Mouse (Mus musculus) spleen, embryonic (tissue): ENCODE results near the gene Renbp.

ENCODE experiments used
- CTCF ChIA-PET: fragments of 350-600 bp; sonication (Branson Sonifier 250); formaldehyde crosslinking; loops from one replicate; lab custom pipeline; 2022; lab: Charles Lee

The Renbp gene

DNA sequence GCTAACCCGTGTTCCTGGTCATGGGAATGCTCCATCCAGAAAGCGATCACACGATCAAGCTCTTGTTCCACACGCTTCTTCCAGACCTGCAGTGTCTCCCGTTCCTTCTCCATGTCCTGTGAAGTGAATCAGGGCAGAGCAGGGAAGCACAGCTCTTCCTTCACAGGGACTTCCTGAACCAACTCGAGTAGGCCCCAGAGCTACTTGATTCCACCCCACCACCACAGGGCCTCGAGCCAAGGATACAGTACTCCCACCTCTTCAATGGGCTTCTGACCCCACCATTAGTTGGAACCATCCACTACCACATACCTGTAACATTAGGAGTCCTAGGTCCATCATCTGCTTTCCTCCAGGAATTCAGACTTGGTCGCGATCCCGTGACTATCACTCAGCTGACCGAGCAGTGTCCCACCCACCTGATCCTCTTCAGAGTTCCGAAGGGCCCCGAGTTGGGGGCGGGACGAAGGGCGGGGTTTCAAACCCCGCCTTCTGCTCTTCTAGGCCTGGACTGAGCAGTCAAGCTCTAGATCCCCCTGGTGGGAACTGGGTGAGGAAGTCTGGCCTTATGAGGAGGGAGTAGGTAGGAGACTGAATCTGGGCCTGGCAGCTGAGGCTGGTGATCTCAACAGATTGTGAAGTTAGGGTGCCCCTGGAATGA, at the start of gene Renbp:
Gene Renbp, minus strand, starts transcription at position 449 of the 661 bp plus-strand sequence.
- CTCF ChIA-PET = interaction anchor here (0.5 to 0.7 kb wide), 3 partner anchors 10 to 145 kb away, joined by 3 to 4 read pairs (median 3); no protein-coding TSS in a partner anchor

DNA sequence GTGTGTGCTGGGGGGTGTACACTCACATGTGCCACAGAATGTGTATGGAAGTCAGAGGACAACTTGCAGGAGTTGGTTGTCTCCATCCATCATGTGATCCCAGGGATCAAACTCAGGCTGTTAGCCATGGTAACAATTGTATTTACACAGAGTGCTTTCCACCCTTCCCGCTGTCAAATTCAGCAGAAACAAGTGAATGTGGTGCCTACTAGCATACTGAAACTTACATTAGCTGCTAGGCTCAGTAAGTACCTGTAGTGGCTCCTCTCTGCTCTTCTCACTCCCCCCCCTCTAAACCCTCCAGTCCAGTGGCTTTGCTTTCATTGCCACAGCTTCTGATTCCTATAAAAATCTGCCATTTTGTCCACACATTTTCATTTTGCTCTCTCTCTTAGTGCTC, 47.1 kb upstream of the Renbp start:
- CTCF ChIA-PET = no interaction called here

DNA sequence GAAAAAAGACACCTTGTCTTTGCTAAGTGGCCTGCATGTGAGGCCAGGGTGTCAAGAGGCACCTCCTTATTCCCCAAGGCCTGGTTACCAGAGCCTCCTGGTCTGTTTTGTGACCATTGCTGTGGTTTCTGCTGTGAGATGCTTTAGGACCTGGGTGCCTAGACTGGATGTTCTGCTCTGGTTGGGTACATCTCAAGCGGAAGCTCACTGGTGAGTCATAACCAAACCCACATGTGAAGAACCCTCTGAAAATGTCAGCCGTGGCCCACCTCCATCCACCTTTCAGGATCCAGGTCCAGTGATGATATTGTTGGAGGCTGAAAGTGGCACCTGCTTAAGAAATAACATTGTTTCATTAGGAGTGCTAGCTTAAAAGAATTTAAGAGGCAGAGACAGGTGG, 45.6 kb upstream of the Renbp start:
- CTCF ChIA-PET = no interaction called here

DNA sequence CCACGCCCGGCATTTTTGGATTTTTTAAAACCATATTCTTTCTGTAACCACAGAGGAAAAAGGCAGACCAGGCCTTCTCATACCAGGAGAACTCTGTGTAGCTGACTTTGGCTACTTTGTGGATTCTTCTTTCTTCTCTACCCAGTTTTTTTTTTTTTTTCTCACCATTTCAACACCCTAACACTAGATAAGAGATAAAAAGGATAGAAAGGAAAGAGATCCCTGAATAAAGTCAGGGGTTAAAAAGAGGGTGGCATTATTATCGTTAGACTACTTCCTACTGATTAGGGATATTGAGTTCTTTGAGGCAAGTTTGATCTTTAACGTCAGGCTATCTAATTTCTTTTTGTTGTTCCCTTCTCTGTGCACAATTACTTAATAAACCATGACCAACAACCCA, 42.1 kb upstream of the Renbp start:
- CTCF ChIA-PET = no interaction called here

DNA sequence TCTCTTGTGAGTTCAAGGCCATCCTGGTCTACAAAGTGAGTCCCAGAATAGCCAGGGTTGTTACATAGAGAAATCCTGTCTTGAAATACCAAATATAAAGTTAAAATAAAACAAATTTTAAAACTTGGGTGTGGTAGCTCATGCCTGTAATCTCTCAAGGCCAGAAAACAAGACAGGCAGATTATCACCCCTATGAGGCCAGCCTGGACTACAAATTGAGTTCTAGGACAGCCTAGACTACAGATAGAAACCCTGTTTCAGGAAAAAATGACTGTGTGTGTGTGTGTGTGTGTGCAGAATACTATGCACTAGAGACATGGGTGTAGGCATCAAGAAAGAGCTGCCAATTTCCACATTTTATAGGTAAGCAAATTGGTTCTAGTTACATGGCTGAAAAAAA, 40.1 kb upstream of the Renbp start:
- CTCF ChIA-PET = interaction anchor here (0.8 kb wide), 1 partner anchor 13 kb away, joined by 3 read pairs; no protein-coding TSS in a partner anchor

DNA sequence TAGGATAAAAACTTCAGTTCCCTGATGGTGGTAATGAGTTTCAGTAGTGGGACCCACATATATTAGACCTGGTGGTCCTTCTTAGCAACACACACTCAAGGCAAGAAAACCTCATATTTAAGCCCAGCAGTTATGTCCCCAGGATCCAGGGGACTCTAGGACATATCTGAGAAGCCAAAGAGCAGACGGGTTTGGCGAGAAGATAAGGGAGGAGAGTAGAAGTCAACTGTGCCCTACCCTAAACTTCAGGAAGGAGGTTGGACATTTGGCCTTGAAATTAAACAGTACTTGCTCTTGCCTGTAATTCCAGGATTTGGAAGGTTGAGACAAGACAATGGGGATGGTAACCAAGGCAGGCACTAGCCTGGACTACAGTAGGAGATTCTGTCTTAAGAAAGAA, 39.1 kb upstream of the Renbp start:
- CTCF ChIA-PET = no interaction called here

DNA sequence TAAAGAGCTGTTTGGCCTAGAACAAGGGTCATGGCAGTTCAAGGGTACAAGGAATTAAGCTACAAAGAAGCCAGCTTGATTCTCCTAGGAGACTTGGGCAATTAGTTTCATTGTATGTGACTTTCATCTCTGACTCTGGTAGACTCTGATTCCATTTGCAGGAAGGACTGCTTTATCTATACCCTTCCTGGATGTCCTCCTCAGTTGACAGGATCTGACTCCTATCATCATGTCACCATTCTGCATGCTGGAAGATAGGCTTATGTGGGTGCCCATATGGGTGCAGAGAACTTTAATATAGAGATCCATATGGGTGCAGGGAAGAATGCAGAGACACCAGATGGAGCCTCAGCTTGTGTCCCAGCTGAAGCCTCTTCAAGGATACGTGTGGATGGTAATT, 38.5 kb upstream of the Renbp start:
- CTCF ChIA-PET = no interaction called here

DNA sequence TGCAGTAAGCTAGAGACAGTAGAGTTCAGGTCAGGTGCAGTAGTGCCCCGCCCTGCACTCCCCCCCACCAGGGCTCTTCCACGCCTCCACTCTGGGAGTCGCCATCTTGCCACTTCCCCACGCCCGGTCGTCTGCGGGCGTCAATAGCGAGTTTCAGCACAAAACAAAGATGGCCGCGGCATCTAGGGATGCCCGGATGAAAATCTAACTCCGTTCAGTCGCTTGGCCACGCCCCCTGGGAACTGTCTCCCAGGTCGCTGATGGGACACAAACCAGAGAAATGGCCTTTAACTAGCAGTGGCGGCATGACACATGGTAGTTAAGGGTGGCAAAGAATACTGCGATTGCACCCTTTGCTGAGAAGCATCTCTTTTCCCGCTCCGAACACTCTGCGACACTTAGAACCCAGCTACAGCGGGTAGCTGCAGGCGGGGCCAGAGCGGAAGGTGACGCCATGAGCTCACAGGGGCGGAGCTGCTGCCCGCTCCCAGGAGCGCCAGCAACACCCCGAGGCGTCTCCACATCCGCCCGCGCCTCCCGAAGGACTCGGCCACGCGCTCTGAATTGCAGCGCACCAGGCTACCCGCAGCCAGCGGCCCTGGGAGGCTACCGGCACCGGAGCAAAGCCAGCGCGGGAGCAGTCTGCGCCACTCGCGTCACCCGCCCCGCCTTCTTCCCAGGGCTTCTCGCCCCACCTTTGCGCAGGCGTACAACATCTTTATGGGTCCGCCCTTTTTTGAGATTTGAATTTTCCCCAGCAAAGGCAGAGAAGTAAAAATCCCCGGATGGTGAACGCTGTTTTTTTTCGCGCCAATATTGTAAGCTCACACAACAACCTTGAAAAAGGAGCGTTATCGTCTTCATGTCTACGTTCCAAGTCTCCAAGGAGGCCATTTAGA, 36.8 kb upstream of the Renbp start:
- CTCF ChIA-PET = no interaction called here

DNA sequence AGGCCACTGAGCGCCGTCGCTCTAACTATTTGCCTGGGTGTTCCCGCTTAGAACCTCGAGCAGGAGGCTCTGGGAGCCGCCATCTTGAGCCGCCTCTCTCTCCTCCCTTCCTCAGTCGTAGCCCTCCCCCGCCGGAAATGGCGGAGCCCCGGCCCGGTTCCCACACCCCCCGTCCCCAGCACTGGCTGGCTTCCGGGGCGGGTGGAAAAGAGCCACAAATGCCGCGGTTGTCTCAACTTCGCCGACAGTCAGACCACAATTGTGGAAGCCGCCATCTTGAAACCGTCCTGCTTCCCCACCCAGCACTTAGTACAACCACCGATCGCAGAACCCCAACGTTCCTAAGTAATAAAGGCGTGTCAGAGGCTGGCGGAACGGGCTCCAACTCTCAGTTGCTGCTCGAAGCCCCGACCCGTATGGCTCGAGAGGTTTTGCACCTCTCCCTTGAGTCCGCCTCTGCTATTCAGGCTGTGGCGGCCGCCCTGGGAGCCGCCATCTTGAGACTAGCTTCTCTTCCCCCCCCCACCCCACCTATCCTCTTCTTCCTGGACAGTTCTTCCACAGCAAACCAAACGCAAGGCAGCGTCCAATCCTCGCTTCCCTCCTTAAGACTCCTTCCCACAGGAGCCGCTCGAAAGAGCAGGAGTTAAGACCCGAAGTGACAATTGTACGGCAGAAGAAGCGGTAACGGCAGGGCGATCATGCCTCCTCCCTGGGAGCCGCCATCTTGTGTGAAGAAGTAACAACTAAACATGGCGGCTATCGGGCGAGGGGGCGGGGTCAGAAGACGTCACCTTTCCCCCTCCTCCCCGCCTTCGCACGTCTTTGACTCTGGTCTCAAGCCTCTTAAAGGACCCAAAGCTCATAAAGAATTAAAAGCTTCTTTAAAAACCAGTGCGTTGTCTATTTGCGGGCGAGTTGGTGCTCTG, 35.9 kb upstream of the Renbp start, which contains the start of gene Hcfc1:
Gene Hcfc1, minus strand, starts transcription at position 110 of the 929 bp plus-strand sequence.
- CTCF ChIA-PET = no interaction called here

DNA sequence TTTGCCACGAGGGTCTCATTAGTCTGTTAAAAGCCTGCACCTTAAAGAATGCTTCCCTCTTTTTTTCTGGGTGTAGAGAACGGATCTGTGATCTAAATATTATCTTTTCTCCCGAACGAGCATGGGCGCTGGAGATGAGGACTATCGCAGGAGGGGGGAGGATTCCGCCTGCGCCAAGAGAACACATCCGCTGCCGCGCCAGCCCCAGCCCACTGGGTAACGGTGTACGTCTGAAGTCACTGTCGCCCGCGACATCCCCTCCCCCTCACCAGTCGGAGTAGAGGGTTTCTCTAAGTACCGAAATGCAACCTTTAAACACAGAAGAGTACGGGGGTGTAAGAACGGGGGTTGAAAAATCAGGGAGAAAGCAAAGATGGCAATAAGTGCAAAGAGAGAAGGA, 34.7 kb upstream of the Renbp start:
- CTCF ChIA-PET = no interaction called here

DNA sequence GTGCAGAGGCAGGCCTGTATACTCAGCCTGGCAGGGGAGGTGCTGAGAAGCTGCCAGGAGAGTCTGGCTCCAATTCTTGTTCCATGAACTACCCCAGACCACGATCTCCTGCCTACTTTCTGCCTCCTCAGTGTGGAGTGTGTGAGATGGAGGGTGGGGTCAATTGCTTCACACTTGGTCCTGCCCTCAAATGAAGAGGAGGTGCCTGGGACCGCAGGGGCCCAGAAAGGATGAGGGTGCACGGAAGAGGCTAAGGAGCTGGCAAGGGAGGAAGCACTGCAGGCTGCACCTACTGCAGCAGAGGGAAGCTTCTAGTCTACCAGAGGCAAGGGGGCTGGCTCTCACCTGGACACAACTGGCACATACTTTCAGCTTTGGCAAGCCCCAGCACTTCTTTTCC, 33.7 kb upstream of the Renbp start:
- CTCF ChIA-PET = interaction anchor here (0.7 kb wide), 1 partner anchor 256 kb away, joined by 3 read pairs; no protein-coding TSS in a partner anchor

DNA sequence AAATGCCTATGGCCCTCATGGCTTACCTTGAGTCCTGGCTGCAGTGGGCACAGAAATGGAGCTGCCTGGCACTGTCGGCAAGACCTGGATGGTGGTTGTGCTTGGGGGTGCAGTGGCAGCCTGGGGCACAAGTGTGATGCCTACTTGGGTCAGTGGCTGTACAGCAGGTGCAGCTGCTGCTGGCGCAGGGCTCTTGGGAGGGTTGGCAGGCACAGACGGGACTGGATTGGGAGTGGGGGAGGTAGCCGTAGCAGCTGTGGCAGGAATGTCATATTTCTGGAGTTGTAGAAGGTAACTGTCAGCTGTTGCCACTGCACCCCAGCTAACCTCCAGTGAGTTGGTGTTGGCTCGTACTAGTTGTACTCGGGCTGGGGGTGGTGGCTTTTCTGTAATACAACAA, 24.3 kb upstream of the Renbp start:
- CTCF ChIA-PET = no interaction called here

DNA sequence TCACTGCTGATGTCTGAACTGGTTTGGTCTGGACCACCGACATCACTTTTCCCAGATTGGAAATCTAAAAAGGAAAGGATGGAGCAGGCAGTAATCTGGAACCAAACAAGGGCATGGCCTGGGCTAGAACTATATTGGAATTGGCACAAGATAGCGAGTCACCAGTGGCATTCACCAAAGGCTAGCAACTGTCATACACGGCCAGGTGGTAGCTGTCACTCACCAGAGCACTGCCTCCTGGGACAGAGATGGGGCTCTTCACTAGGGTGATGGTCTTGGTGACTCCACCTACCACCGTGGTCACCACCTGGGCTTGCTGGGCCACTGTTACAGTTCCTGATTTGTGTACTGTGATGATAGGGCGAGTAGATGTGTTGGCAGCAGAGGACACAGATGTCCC, 22.0 kb upstream of the Renbp start:
- CTCF ChIA-PET = no interaction called here

DNA sequence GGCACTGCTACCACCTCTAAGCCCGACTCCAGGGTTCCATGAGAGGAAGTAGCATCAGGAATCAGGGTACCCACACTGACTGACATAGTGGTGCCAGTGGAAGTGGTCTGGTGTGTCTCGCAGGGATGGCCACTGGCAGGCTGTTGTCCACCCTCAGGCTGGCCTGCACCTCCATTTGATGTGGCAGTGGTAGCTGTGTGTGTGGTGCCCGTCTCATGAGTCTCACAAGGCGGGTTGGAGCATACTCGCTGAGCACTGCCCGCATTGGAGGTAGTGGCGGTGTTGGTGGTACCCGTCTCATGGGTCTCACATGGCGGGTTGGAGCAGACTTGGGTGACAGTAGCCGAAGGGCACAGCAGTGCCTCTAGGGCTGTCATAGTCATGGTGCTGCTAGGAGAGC, 18.7 kb upstream of the Renbp start:
- CTCF ChIA-PET = interaction anchor here (0.5 to 0.7 kb wide), 5 partner anchors 9 to 419 kb away, joined by 3 to 5 read pairs (median 4); partner anchors contain the start of gene Renbp

DNA sequence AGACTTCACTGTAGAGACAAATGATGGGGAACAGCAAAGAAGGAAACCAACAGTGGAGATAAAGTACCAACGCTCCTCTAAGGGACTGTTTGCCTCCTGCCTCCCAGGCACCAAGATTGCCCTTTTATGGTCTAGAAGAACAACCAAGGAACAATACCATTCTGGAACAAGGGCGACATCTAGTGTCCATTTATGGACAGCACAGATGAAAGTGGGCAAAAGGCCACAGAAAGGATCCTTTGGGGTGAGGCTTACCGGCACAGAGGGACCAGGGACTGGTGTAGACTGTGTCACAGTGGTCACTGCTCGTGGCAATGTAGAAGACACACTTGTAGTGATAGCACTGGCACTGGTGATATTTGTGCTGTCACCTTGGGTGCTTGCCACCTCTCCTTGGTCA, 18.0 kb upstream of the Renbp start:
- CTCF ChIA-PET = interaction anchor here (0.6 to 0.7 kb wide), 3 partner anchors 10 to 420 kb away, joined by 3 to 5 read pairs (median 4); no protein-coding TSS in a partner anchor

DNA sequence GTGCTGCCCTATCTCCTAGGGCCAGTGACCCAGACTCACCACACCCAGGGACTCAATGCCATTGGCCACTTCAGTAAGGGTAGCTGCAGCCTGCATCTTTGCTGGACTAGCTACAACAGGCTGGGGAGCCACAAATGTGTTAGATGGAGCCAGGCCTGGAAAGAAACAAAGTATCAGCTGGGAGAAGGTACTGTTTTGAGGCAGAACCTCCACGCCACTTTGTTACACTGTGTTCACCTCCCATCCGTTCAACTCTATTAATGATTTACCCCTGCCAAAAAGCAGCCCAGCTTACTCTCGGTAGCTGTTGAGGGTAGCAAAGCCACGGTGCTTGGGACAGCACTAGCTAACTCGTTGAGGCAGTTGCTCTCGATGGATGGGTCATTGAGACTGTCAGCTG, 16.2 kb upstream of the Renbp start:
- CTCF ChIA-PET = no interaction called here

DNA sequence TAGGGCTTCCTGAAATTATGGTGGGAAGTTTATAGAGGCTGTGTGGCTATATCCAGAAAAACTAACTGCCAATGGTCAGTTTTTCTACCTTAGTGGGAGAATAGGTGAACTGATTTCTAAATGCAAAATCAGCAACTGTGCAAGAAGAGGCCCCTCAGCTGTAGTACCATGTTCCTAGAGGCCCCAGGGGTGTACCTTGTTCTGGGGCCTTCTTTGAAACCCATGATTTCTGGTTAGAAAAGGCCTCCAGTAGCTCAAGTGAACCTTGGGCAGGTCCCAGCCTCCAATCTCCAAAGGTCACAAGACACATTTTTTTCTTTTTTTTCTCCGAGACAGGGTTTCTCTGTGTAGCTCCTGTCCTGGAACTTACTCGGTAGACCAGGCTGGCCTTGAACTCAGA, 11.6 kb upstream of the Renbp start:
- CTCF ChIA-PET = no interaction called here

DNA sequence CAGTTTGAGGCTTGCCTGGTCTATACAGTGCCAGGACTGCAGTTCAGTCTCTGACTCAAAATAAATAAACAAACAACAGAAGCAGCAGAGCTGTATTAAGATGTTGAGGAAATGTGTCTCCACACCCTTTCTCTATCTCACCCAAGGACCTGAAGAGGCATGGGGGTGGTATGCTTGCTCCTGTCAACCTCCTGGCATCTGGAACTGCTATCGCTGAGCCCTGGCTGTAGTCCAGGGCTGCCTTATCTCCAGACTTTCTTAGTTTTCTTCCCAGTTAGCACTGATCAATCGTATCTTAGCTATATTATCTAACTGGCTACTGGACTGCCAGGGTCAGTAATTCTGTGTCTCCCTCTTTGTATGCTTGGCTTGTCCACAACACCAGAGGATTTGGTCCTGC, 11.2 kb upstream of the Renbp start:
- CTCF ChIA-PET = no interaction called here

DNA sequence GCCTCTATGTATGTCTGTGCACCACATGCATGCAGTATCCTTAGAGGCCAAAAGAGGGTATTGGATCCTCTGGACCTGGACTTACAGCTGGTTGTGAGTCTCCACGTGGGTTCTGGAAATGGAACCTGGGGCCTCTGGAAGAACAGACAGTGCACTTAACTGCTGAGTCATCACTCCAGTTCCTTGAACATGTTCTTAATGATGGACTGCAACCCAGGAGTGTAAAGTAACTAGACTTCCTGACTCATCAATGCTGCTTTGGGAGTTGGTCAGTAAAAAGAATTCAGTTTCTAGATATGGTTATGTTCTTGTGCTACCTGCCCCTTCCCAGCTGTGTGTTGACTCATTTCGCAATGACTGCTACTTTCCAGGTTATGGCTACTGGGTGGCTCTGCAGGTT, 1.2 kb upstream of the Renbp start:
- CTCF ChIA-PET = no interaction called here

DNA sequence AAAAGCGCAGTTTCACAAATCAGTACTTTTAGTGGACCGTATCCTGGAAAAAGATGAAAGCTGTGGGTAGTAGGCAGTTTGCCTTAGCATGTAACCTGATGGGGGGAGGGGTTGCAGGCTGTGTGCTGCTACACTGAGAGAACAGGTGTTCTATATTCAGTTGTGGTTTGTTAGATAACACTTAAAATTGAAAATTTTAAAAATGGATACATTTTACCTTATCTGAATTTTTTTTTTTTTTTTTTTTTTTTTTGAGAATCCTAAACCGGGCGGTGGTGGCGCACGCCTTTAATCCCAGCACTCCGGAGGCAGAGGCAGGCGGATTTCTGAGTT, 8.1 kb downstream of the Renbp start:
- CTCF ChIA-PET = no interaction called here

DNA sequence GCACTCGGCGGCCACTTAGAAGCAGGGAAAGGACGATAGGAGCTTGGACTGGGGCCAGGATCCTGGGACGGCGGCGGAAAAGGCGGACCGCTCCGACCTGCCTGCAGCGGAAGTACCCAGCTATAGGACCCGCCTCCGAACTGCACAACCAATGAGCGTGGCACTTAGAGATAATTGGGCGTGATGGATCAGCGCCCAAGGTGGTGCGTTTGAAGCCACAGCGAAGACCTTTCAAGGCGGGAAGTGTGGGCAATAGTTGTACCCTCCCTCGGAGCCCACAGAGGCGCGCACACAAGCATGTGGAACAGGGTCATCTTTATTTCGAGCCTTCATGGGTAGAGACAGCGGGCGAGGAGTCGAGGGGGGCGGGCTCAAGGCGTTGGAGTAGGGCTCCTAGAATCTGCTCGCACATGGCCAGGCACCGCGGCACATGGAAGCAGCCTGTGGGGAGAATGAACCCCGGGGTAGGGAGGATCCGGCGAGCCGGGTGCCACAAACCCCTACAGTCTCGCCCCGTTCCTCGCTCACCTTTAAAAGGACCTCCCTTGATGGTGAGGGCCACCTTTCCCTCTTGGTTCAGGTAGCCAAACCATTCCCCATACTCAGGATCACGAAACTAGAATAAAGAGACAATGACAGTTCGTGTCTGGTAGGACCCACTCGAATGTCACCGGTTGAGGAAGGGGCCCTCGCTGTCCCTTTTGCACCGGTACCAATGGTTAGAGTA, 8.7 kb downstream of the Renbp start, which contains the start of the genes Arhgap4 and Naa10:
Gene Arhgap4, minus strand, starts transcription at position 48 of the 727 bp plus-strand sequence.
Gene Naa10, minus strand, starts transcription at position 122 of the 727 bp plus-strand sequence.
- CTCF ChIA-PET = interaction anchor here (1.1 kb wide), 1 partner anchor 10 kb away, joined by 3 read pairs; no protein-coding TSS in a partner anchor
